Mouse (Mus musculus) stomach, postnatal 0 days (tissue): Measurements from ENCODE around the gene Polr1d.

ENCODE experiments used
- CTCF ChIP-seq: IDR thresholded peaks from 2 replicates; pipeline ENCODE4 v1.5.1; 2016; ENCODE audit warnings: antibody characterized with exemption, low read depth, mild to moderate bottlenecking, moderate library complexity
- EP300 ChIP-seq: optimal IDR thresholded peaks from 2 replicates; pipeline ENCODE3; 2016; ENCODE audit warnings: antibody characterized with exemption

GRCm38 (mm10) chr5:147051500-147052308 is 25.1 kb upstream of the Polr1d start:
- TF ChIP-seq CTCF (no peak), EP300 (no peak)
